Mouse (Mus musculus) kidney, postnatal 36 days (tissue): ENCODE results near the gene Supt7l.
"Not testable (repeated sequence)": the region's sequence is repeated elsewhere in the genome, so short reads cannot be mapped to it uniquely, and the experiment has no call there.

ENCODE experiments used
- DNase-seq, 2 experiments: peaks; one replicate each; pipeline ENCODE4 v3.0.0; 2021 to 2022; ENCODE audit warnings: mixed read lengths in 2 of 2

The Supt7l gene

DNA sequence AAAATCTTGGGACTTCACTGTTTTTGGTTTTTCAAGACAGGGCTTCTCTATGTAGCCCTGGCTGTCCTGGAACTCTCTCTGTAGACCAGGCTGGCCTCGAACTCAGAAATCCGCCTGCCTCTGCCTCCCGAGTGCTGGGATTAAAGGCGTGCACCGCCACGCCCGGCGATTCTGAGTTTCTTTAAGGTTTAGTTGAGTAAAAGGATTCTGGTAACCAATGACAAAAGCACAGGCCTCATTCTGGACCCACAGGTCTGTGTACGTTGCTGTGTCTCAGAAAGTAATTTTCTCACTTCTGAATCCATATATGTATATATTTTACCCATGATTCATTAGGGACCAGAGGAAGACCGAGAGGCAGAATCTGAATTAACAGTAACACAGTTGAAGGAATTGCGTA lies at the start of gene Supt7l:
TSS of gene Supt7l (minus strand) at position 101 of the 400 bp plus-strand sequence.
- not testable (repeated sequence) for DNase-seq

DNA sequence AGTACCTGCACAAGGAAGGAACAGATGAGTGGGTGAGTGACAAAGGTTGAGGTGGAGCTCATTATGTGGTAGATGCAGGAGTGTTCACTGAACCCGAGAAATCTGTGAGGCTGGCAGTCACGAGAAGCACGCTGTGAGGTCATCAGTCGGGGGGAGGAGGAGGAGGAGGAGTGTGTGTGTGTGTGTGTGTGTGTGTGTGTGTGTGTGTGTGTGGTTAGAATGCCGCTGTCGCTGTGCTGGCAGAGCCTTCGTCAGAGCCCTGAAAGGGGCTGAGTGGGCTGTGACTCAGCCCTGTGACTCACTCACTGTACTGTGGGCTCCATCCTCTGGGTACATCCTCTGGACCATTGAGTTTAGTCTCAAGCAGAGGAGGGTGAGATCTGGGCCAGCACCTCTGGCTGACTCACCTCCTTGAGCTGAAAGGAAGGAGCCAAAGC lies 49.0 kb upstream of the Supt7l start:
- DNase-seq: peak; percentile 46 to 52

DNA sequence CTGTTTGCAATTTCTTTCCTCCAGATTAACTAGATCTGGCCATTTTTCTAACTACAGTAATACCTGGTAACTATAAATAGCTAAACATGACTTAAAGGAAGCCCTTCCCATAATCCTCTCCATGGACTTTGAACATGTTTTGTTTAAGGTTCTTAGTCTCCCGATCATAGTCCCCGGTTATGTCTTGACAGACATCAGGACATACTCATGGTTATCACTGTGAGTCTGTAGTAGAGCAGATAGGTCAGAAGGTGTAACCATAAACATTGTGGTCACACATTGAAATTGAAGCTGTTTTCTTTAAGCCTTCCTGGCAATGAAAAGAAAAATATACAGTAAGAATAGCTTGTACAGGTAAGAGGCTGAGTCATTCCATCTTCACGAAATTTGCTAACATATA lies 46.1 kb upstream of the Supt7l start:
- DNase-seq: no peak

DNA sequence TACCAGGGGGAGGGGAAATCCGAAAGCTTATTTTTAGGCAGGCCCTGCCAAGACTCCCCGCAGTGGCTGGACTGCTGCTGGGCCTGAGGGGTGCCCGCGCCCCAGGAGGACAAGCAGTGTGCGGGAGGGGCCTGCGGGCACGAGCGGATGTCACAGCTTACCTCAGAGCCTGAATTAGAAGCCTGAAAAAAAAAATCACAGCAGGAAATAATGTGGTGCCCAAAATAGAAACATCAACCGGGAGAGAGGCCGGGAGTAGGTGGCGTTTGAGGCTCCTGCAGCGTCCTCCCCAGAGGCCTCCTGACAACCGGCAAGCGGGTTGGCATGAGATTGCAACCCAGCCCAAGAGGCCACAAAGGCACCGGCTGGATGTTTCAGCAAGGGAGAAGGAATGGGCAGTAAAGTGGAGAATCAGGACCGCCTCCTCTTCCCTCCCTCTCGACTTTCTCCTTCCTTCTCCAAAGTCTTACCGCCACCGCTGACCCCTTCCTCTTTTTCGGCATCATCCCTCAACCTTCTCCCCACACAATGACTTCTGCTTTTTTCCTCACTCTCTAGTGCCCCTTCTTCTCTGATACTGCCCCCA lies 43.5 kb upstream of the Supt7l start:
- DNase-seq: peak; percentile 77 to 79

DNA sequence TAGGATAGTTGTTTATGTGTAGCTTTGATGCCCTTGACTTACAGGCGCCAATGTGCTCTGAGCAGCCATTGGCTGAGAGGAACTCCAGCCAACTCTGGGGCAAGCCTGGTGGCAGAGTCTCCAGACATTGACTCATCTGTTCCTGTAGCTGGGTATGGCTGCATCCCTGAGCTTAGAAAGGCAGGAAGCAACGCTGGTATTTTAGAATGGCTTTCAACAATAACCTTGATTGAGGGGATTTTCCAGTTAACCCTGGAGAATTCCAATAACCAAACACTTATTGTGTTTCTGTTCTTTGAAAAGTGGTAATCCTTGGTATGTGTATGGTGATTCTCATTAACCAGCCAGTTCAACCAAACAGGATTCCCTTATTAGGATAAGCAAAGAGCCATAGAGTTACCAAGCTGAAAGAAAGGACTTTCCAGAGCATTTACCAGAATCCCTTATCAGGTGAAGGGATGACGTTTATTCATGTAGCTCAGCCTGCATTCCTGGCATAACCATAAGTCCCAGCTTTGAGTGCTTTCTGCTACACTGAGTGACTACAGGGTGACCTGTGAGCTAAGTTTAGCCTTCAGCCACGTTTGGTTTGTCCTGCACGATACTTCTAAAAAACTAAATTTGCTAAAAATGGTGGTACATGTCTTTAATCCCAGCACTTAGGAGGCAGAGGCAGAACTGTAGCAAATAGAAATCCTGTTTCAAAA lies 40.5 kb upstream of the Supt7l start:
- DNase-seq: no peak

DNA sequence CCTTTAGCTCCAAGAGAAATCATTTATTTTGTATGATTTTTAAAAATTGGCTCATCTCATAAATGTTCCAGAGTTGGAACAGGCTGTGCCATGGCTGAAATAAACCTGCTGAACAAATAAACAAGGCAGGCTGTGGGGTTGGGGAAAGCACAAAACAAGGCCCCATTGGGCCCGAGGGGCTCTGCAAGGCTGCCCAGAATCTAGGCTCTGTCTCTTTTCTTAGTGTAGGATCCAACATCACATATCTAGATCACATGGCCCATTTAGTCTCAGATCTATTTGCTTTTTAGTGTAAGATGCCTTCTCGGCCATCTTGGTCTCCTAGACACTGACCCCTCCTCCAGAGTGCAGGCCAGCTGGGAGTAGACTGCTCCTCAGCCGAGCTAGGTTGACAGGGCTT lies 38.9 kb upstream of the Supt7l start:
- no peak for DNase-seq

DNA sequence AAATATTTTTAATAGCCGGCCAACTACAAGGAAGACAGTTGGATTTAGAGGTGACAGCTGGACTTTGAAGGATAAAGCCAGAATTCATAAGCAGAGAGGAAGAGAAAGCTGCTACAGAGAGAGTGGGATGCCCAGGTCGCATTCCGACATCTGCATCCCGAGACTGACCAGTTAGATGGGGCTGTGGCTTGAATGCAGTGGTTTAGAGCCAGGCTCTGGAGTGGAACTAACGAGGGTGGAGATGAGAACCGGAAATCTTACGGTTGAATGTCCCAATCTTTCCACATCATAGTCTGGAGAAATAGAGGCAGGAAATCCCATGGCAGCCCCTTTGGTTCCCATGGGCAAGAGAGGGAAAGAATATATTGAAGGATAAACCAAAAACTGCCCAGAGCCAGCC lies 38.4 kb upstream of the Supt7l start:
- no peak for DNase-seq

DNA sequence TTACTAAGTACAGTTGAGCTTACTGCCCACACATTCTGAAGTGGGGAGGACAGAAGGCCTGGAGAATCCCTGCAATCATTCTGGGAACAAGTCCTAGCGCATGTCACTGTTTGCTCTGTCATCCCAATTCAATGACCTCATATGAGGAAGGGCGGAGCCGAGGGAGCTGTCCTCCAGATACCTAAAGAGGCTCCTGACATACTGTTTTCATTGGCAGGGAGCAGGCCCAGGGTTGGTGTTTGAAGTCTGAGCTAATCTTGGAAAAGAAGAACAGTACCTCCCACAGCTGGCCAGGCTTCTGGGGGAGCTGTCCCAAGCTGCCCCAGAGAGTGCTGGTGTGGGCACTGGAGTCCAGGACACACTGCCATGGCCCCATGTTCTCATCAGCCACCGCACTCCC lies 37.4 kb upstream of the Supt7l start:
- DNase-seq: peak in 1 of 2 experiments; percentile 41

DNA sequence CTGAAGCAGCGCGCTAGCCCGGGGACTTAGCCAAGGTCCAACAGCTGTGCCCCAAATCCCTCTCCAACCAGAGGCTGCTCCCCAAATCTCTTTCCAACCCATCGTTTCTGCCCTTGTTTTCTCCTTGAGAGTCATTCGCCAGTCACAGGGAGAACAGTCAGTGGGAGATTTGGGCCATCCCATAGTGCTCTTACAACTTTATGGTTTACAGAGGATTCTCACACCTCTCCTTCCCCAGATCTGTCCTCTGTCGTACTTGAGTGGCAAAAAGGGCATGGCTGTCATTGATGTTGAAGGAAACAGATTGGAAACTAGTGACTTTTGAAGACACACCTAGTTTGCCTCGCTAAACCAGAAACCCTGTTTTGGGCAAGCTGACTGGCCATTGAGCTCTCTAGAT lies 36.3 kb upstream of the Supt7l start:
- DNase-seq: no peak

DNA sequence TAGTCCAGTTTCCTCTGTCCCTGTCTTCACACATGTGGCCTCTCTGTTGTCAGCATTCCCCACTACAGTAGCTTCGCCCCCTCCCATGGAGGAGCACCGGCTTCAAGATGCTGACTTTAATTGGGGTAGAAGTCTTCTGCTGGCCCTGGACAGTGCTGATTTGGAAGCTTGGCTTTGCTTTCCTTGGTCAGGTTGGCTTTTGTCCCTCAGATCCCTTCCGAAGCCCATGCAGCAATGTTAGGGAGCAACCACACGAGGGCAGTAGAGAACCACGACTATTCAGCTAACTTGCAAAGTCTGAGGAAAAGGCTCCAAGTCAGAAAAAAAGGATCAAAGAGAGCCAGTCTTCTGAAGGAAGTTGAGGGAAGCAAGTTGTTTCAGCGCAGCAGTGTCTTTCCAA lies 35.9 kb upstream of the Supt7l start:
- DNase-seq: peak; percentile 73 to 85

DNA sequence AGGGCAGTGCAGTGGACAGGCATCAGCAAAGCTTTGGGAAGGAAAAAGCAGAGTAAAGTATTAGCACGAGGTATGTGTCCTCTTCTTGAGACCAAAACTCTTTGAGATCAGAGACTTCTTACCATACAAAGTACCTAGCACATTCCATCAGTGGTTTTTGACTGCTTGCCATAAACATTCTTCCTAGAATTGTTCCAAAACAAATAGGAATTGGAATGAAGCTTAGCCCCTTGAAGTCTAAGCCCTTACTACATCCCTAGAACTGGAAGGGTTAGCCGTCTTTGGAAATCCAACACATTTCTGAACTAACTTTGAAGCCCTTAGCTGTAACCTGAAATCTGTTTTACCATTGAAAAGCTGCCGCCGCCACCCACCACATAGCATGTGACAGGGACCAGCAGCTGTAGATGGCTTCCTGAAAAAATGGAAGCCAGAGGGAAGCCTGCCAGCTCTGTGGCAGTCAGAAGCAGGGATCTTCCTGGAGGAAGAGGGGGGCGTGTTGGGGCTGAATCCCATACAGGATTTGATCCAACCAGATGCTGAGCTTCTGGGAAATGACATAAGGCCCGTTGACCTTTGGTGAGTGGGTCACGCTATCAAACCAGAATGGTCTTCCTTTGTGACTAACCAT lies 34.5 kb upstream of the Supt7l start:
- peak; percentile 76 to 77 for DNase-seq

DNA sequence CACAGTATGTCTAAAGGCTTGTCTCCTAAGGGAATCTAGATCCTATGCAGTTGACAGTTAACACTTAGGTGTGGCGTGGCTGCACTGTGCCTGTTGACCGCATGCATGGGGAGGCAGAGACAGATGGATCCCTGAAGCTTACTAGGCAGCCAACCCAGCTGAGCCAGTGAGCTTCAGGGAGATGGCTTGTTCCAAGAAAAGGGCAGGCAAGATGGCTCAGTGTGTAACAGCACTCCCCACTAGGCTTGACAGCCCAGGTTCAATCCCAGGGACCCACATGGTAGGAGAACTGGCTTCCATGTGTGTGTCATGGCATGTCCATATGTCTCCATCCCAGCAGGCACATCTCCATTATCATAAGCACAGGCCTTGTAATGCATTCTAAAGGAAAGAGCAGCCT lies 32.7 kb upstream of the Supt7l start:
- DNase-seq: no peak

DNA sequence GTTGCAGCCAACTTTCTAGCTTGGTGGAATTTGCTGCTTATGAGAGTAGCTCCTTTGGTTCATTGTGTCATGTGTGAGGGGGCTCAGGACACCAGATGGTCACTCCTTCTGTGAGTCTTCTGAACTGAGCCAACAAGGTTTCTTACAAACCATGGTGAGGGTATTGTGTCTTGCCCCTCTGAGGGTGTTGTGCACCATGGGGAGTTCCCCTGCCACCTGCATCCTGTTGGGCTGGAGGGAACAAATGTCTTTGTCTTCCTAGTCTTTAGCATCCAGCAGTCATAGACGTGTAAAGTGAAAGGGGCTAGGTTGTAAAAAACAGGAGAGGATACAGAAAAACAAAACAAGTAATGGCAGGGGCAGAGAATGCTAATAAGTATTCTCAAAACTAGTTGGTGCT lies 31.8 kb upstream of the Supt7l start:
- no peak for DNase-seq

DNA sequence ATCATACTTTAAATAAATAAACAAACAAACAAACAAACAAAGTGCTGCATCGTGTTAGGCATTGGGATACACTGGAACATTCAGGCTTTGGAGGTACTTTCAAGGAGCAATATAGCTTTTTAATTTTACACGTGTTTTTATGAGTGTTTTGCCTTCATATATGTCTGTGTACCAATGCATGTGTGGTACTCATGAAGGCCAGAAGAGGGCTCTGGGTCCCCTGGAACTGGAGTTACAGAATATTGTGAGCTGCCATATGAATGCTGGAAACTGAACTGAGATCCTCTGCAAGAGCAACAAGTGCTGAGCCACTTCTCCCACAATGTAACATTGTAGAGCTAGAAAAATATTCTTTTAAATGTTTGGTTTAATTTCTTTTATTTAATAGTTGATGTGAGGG lies 7.6 kb upstream of the Supt7l start:
- DNase-seq: no peak

DNA sequence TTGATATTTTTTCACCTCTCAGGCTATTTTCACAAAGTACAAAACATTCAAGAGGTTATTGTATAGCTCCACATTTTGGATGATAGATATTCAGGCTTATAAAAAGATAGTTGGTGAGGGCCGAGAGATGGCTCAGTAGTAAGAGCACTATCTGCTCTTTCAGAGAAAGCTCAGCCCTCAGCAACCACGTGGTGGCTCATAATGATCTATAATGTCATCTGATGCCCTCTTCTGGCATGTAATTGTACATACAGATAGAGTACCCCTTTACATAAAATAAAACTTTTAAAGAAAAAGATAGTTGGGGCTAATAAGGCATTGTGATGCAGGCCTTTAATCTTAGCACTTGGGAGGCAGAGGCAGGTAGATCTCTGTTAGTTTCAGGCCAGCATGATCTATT lies 953 bp upstream of the Supt7l start:
- DNase-seq: no peak

DNA sequence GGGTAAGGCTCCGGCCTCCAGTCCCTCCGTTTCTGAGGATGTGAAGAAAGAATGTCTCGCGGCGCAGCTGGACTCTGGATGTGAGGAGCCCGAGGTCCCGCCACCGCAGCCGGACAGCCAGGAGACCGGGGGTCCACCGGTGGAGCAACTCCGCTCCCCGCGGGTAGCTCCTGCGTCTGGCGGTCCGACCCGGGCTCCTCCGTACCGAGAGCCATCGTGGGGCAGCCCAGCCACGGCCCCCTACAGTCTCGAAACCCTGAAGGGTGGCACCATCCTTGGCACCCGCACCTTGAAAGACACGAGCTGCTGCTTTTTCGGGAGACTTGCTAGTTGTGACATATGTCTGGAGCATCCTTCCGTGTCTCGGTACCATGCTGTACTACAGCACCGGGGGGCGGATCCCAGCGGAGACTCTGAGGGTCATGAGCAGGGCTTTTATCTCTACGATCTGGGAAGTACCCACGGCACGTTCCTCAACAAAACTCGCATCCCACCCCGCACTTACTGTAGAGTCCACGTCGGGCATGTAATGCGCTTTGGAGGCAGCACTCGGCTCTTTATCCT lies 408 bp downstream of the Supt7l start:
- no peak for DNase-seq

DNA sequence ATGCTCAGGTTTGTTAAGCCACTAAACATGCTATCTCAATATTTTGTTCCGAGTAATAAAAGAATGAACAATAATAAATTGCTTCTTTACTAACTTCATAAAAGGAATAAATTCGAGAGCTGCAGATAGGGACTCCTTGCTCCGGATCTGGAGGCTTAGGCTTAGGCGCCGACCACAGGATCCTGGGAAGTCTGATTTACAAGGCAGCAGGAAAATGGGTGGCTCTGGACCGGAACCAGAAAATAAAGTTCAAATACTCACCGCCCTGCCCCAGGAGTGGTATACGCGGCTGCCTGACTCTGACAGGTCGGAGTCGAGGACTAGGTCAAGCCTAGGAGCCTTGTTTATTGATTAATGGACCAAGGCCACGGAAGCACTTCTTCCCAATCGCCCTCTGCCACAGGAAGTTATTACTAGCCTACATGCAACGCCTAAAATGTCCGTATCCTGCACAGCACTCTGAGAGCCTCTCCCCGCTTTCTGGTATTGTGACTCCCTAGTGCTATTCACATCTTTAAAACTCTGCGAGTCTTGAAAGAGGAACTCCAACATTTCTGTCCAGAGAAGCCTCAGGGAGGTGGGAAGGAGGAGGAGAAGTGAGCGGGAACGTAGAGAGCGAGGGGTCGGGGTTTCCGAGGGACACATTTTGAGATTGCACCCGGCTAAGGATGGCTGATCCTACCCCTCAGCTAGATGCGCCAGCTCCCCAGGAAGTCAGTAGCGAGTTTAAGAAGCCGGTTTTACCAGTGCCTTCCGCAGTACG lies 1.1 kb downstream of the Supt7l start, which contains the start of gene Slc4a1ap:
TSS of gene Slc4a1ap (plus strand) at position 642 of the 763 bp plus-strand sequence.
- peak; percentile 84 to 85 for DNase-seq

DNA sequence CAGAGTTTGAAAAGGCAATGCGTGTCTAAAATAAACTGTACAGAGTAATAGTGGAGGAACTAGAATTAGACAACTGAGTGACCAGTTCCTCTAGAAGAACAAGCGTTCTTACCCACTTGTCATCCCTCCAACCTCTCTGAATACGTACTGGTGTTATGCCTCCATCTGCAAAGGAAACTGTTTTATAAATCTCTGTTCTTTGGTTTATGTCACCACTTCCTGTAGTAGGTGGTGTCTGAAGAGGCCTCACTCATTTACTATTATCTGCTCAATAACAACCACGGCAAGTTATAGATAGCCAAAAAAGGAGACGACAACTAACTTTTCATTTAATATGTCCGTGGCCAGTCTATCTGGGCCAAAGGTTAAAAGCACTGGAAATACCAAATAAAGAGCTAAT lies 7.1 kb downstream of the Supt7l start:
- no peak for DNase-seq

DNA sequence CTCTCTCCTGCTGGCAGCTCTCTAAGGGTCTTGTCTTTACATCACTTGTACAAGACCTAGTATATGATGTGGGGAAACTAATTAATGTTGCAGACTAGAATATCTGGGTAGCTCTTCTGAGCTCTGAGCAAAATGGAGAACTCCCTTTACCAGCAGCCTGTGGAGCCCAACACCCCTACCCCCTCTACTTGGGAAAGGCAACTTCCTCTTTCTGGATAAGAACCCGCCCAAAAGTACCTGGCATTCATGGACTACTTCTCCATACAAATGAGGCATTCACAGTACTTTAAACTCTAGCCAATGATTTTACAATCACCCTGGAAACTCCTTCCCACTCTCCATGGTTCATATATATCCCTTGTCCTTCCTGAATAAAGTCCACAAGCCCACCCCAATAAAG lies 15.1 kb downstream of the Supt7l start:
- no peak for DNase-seq

DNA sequence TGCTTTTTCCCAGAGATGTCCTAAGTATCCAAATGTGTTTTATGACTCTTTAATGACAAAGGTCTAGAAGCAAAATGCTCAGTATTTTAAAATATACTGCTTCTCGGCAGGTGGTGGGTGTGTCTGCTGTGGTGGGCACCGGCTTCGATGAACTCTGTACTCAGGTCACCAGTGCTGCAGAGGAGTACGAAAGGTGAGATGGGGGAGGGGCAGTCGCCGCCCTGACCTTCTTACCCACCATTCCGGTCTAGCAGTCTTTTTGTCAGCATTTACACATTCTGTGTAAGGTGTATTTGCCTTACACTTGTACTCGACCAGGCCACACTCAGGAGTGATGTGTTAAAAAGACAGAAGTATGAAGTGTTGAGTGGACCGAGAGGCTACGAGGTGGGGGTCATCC lies 22.8 kb downstream of the Supt7l start:
- DNase-seq: no peak

DNA sequence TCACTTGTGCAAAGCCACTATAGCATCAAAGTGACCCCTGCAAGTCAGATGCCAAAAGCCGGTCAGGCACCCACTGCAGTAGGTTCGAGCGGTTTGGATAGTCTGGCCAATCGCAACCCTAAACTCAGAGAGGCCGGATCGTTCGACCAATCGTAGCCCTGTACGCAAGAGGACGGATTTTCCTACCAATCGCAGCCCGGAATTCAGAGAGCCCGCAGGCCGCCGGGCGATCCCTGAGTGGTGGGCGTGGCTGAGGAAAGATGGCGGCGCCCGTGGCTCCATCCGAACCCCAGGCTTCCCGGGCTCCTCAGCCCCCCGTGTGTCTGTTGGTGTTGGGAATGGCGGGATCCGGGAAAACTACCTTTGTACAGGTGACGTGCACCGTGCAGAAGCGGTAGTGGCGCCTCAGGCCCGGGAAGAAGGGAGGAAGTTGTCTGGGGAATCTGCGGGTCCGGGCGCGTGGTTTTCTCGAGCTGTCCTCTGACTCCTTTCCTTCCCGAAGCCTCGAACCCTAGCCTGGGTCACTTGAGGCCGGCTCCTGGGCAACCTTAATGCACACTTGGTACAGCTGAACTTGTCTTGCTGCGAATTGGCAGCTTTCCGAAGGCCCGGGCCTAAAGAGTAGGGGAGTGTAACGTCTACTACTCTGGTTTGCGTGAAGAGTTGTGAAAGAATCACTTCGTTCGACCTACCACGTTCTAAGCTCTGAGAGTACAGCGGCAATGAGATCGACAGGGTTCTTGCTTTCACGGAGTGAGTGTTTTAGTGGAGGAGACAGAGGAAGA lies 32.9 kb downstream of the Supt7l start, which contains the start of gene Gpn1:
TSS of gene Gpn1 (plus strand) at position 229 of the 785 bp plus-strand sequence.
- peak; percentile 94 to 95 for DNase-seq

DNA sequence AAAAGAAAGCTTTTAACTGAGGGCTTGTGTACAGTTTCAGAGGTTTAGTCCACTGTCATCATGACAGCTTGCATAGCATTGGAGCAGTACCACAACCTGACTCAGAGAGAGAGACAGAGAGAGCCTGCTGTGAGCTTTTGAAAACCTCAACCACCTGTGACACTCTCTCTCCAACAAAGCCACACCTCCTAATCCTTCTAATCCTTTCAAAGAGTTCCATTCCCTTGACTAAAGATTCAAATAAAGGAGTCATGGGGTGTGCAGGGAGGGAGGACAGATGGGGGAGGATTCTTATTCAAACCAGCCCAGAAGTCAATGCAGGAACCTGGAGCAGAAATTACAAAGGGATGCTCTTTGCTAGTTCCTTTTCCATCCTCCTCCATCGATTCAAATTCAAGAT lies 35.6 kb downstream of the Supt7l start:
- no peak for DNase-seq
